In genomic region chr5:103998739-103999138, GRCm38 (mm10) we compare ENCODE assay signal across 13 mouse cellular contexts. TPM values are rescaled to one million over a fixed set of nuclear protein-coding genes. Genes with fewer than 3 reads are reported as not detected.
A peak's percentile ranks its signal among the peaks of the same experiment; 100 is the strongest.
DNase-seq lines count a peak whose midpoint lies in the region; ATAC-seq lines count a peak whose summit lies in the region.
"Had no signal": no experiment of that assay in that cellular context is flagged by ENCODE, and none has a peak within 500 bp of the region (broad histone marks: within the 10 kb centered on the region; RNA-seq: fewer than 3 reads in every experiment).

No protein-coding gene starts in this region.

- no peaks in the 10 kb centered on the region for H3K27me3 ChIP-seq in heart, embryonic 16.5 days (ENCODE audit: control insufficient read depth, insufficient read depth, low read length)
- H3K27me3 ChIP-seq: embryonic facial prominence, embryonic 15.5 days had no signal

- H3K36me3 ChIP-seq in heart, embryonic 16.5 days (ENCODE audit: control insufficient read depth, insufficient read depth), result no peaks in the 10 kb centered on the region; the same call in 1 of the 2 replicates
- H3K36me3 ChIP-seq: embryonic facial prominence, embryonic 15.5 days; hindbrain, embryonic 10.5 days had no signal

- no peak overlapping the region for H3K4me3 ChIP-seq in brown adipose tissue, adult 24 weeks (ENCODE audit: insufficient read depth, low read depth, low read length)
- H3K4me3 ChIP-seq in heart, embryonic 16.5 days (ENCODE audit: low read length), result no peak overlapping the region
- H3K4me3 ChIP-seq: embryonic facial prominence, embryonic 15.5 days; hindbrain, embryonic 10.5 days had no signal

- H3K9me3 ChIP-seq in heart, embryonic 16.5 days (replicated peaks; ENCODE audit: control insufficient read depth, low read length), result no peaks in the 10 kb centered on the region
- H3K9me3 ChIP-seq: embryonic facial prominence, embryonic 15.5 days; hindbrain, embryonic 10.5 days had no signal

- H3K4me2 ChIP-seq in heart, embryonic 16.5 days (ENCODE audit: low read depth, low read length), result no peak overlapping the region; the same call in 1 of the 2 replicates
- H3K4me2 ChIP-seq: embryonic facial prominence, embryonic 15.5 days had no signal

- H3K9ac ChIP-seq in heart, embryonic 16.5 days (ENCODE audit: low read length), result no peak overlapping the region
- H3K9ac ChIP-seq: embryonic facial prominence, embryonic 15.5 days had no signal

- peak; percentile 26 for DNase-seq in layer of hippocampus, adult 11-12 months (ENCODE audit: low spot score)
- no peak for DNase-seq in layer of hippocampus, adult 9-10 months (ENCODE audit: low spot score)
- DNase-seq in adipocyte (ENCODE audit: low spot score), result peak; percentile 60
- DNase-seq in frontal cortex, postnatal 14 days (ENCODE audit: low spot score in 2 of 2), result no peak
- DNase-seq in thymus, postnatal 25 days, result no peak
- DNase-seq in spleen, postnatal 4 days (ENCODE audit: low spot score in 2 of 2), result no peak
- DNase-seq: kidney, postnatal 36 days; left cerebral cortex, postnatal 4 days had no signal

- peaks cover 3% of the 10 kb centered on the region; the same call in 1 of the 2 replicates for H3K4me1 ChIP-seq in brown adipose tissue, adult 24 weeks (ENCODE audit: control insufficient read depth, insufficient read depth, insufficient read length, low read length)
- H3K4me1 ChIP-seq in heart, embryonic 16.5 days (ENCODE audit: control insufficient read depth, insufficient read depth, low read length), result peaks cover 5% of the 10 kb centered on the region; the same call in 1 of the 2 replicates

- H3K27ac ChIP-seq in brown adipose tissue, adult 24 weeks (replicated peaks; ENCODE audit: low read depth, low read length), result peak overlapping the region; percentile 79
- peak overlapping the region; percentile 42; the same call in 1 of the 2 replicates for H3K27ac ChIP-seq in heart, embryonic 16.5 days (ENCODE audit: low read length)
- H3K27ac ChIP-seq: embryonic facial prominence, embryonic 15.5 days; hindbrain, embryonic 10.5 days had no signal

- WGBS in heart, embryonic 16.5 days, result 37% methylated on average over 5 of the region's 5 CpGs

- ATAC-seq in heart, embryonic 16.5 days (replicated peaks; ENCODE audit: extremely low read depth, insufficient read depth, low FRiP score), result no peak; the same call in 1 of the 2 replicates
- ATAC-seq: lung, postnatal 0 days had no signal

RNA-seq across cellular contexts. Expression of gene Hsd17b13, which starts 21.5 kb away (rescaled TPM):
- polyA plus RNA-seq in brown adipose tissue, adult 24 weeks (2012; ENCODE audit: insufficient read depth, insufficient read length, missing spikeins), result 0.91 TPM in 1 of 2 replicates, not detected in the other
- 0.11 TPM in 1 of 2 replicates, not detected in the other for polyA plus RNA-seq in heart, embryonic 16.5 days (2015; fragmentation: Nextera tagmentation; extraction: Ambion mirVana)
- polyA plus RNA-seq: hindbrain, embryonic 10.5 days had no signal

RNA-seq across cellular contexts. Expression of gene Hsd17b11, which starts 23.0 kb away (rescaled TPM):
- polyA plus RNA-seq in brown adipose tissue, adult 24 weeks (2012; ENCODE audit: insufficient read depth, insufficient read length, missing spikeins), result 34.8 and 39.7 TPM in 2 replicates
- polyA plus RNA-seq in heart, embryonic 16.5 days (2015; fragmentation: Nextera tagmentation; extraction: Ambion mirVana), result 3.3 and 3.5 TPM in 2 replicates

RNA-seq across cellular contexts. Expression of gene Nudt9, which starts 47.4 kb away (rescaled TPM):
- 57.0 and 62.7 TPM in 2 replicates for polyA plus RNA-seq in brown adipose tissue, adult 24 weeks (2012; ENCODE audit: insufficient read depth, insufficient read length, missing spikeins)
- polyA plus RNA-seq in heart, embryonic 16.5 days (2015; fragmentation: Nextera tagmentation; extraction: Ambion mirVana), result 54.0 and 55.7 TPM in 2 replicates

Comparison
In these comparisons a context has a peak if more than half of its experiments do, and no peak if none do; other contexts are left out.
1. DNase-seq: peak in layer of hippocampus, adult 11-12 months (single experiment) and adipocyte (single experiment); none in layer of hippocampus, adult 9-10 months (single experiment), frontal cortex, postnatal 14 days (0 of 2), thymus, postnatal 25 days (single experiment) and spleen, postnatal 4 days (0 of 2).